Mouse (Mus musculus) E14TG2a.4 (cell line): ENCODE data around the gene Sytl3.

Source experiments
- CTCF ChIP-seq: conservative IDR thresholded peaks from 2 replicates; pipeline ENCODE4 v1.5.1; 2014; ENCODE audit warnings: low read length
- NANOG ChIP-seq: IDR thresholded peaks from 2 replicates; pipeline ENCODE4 v1.6.1; 2014; ENCODE audit warnings: borderline replicate concordance, low read length, mixed read lengths

DNA sequence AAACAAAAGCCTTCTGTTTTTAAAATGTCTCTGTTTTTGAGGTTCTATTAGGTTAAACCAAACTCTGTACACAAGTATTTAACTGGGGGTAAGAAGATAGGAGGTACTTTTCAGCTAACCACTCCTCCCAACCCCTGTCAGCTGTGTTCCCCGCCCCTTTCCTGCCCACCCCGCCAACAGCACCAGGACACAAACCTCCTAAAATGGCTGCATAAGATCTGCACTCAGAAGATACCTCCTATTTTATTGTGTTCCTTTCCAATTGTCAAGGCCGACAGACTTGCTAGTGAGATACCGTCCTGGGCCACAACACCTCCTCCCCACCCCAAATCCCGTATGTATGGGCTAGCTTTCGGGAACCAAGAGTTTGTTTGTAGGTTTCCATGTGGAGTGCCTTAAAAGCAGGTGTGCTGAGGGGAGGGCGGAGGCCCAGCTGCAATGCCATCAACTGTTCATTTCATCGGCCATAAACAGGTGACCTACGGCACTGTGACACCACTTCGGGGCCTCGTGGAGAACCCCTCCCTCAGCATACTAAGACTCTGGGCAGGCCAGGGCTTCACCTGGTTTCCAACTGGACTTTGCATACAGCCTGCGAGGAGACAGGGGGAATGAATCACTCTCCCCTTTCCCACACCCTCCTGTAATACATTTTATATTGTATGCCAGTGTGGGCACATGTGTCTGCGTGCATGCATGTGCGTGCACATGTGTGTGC lies 114.5 kb downstream of the Sytl3 start:
- TF ChIP-seq CTCF (no peak), NANOG (no peak)
